ENCODE assay signal across 26 mouse cellular contexts in the genomic region with DNA sequence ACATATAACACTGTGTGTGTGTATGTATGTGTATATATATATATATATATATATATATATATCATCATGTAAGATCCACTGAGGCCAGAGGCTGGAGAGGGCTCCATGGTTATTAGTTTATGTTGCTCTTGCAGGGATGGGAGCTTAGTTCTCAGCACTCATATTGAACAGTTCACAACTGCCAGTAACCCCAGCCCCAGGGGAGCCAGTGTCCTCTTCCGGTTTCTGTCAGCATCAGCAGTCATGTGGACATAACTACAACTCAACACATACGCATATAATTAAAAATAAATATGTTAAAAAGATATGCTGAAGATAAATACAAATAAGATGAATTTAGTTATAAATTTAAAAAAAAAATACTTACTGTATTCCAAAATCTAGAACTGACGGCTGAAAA.
"Had no signal": no experiment of that assay in that cellular context is flagged by ENCODE, and none has a peak within 500 bp of the region (broad histone marks: within the 10 kb centered on the region; RNA-seq: fewer than 3 reads in every experiment).

No protein-coding gene starts in this region.

- H3K4me2 ChIP-seq: embryonic facial prominence, embryonic 12.5 days; embryonic facial prominence, embryonic 13.5 days; embryonic facial prominence, embryonic 15.5 days; forebrain, embryonic 12.5 days; forebrain, embryonic 13.5 days; forebrain, embryonic 15.5 days; heart, embryonic 11.5 days; heart, embryonic 12.5 days had no signal

- H3K27me3 ChIP-seq: embryonic facial prominence, embryonic 12.5 days; embryonic facial prominence, embryonic 13.5 days; embryonic facial prominence, embryonic 15.5 days; forebrain, embryonic 12.5 days; forebrain, embryonic 13.5 days; forebrain, embryonic 15.5 days; heart, embryonic 12.5 days had no signal

- H3K9ac ChIP-seq: embryonic facial prominence, embryonic 12.5 days; embryonic facial prominence, embryonic 13.5 days; embryonic facial prominence, embryonic 15.5 days; forebrain, embryonic 12.5 days; forebrain, embryonic 13.5 days; forebrain, embryonic 15.5 days; forebrain, postnatal 0 days; heart, embryonic 12.5 days had no signal

- H3K9me3 ChIP-seq: embryonic facial prominence, embryonic 10.5 days; embryonic facial prominence, embryonic 12.5 days; embryonic facial prominence, embryonic 13.5 days; embryonic facial prominence, embryonic 15.5 days; forebrain, embryonic 10.5 days; forebrain, embryonic 12.5 days; forebrain, embryonic 13.5 days; forebrain, embryonic 15.5 days; heart, embryonic 10.5 days; heart, embryonic 12.5 days had no signal

- ATAC-seq: forebrain, embryonic 13.5 days; forebrain, embryonic 14.5 days; forebrain, embryonic 15.5 days; forebrain, embryonic 16.5 days; forebrain, postnatal 0 days had no signal

- H3K27ac ChIP-seq: embryonic facial prominence, embryonic 10.5 days; embryonic facial prominence, embryonic 12.5 days; embryonic facial prominence, embryonic 13.5 days; embryonic facial prominence, embryonic 15.5 days; forebrain, embryonic 10.5 days; forebrain, embryonic 12.5 days; forebrain, embryonic 13.5 days; forebrain, embryonic 15.5 days; gastrocnemius, adult 2 months; heart, adult 2 months; heart, embryonic 10.5 days had no signal

- DNase-seq: cerebellum, postnatal 14 days; cerebellum, postnatal 25 days; embryo, embryonic 11 days; forebrain, postnatal 0 days; gastrocnemius, adult 2 months; gastrocnemius, postnatal 10 days; gastrocnemius, postnatal 14 days; gastrocnemius, postnatal 25 days; gastrocnemius, postnatal 36 days; heart, adult 11 months; heart, adult 18-20 months; heart, adult 2 months had no signal

- H3K4me3 ChIP-seq: embryonic facial prominence, embryonic 10.5 days; embryonic facial prominence, embryonic 12.5 days; embryonic facial prominence, embryonic 13.5 days; embryonic facial prominence, embryonic 15.5 days; erythroblast, embryonic 14.5 days; forebrain, embryonic 10.5 days; forebrain, embryonic 12.5 days; forebrain, embryonic 13.5 days; forebrain, embryonic 15.5 days; gastrocnemius, adult 2 months; heart, adult 2 months; heart, embryonic 10.5 days; heart, embryonic 12.5 days had no signal

- H3K36me3 ChIP-seq: embryonic facial prominence, embryonic 15.5 days; heart, embryonic 10.5 days; heart, embryonic 12.5 days had no signal
